Mouse (Mus musculus) embryonic stem cell, embryonic (primary cell): ENCODE results near the gene Shpk.

Experiments used
- CTCF ChIA-PET, 4 experiments: fragments of 300-600 bp in 2 of 4; fragments of 350-600 bp in 2 of 4; sonication (Branson Sonifier 250); formaldehyde crosslinking; loops; one replicate each; lab custom pipeline; 2022; ENCODE audit warnings: inconsistent platforms in 2 of 4; lab: Charles Lee
- POLR2A ChIA-PET, 4 experiments: fragments of 300-600 bp in 2 of 4; fragments of 350-600 bp in 2 of 4; sonication (Branson Sonifier 250); formaldehyde crosslinking; loops; one replicate each; lab custom pipeline; 2022; ENCODE audit warnings: antibody characterized with exemption in 4 of 4, inconsistent platforms in 1 of 4; lab: Charles Lee

Gene Shpk

GRCm38 (mm10) chr11:73199230-73199712 lies at the start of gene Shpk:
Gene Shpk (plus strand): TSS chr11:73199460.
- POLR2A ChIA-PET: interaction anchor here (0.5 to 4.2 kb wide), 84 partner anchors 8 to 1349 kb away, joined by 3 to 43 read pairs (median 5); partner anchors contain the start of genes Cyb5d2 (in 3 of the 4), Haspin (in 3 of the 4), Zzef1 (in 3 of the 4) and Camkk1 (in 2 of the 4)
- CTCF ChIA-PET: interaction anchor here (0.6 to 1.8 kb wide), 20 partner anchors 8 to 1172 kb away, joined by 3 to 14 read pairs (median 4); partner anchors contain the start of genes Haspin (in 3 of the 4) and P2rx5 (in 1 of the 4)

DNA sequence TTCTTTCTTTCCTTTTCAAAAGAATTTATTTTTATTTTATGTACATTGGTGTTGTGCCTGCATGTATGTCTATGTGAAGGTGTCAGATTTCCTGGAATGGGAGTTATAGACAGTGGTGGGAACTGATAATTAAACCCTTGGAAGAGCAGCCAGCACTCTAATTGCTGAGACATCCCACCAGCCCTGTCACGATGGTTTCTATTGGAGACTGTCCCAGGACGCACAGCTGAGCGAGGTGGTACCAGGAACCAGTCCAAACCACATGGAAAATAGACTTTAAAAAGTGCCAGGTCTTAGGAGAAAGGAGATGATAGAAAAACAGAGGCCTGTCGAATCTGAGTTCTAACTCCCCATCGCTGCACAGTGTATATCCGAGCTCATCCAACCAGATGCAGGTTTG lies 44.2 kb upstream of the Shpk start:
- ChIA-PET CTCF (no interaction called here), POLR2A (interaction anchor here in 1 of 4 experiments (0.6 kb wide), 1 partner anchor 9 kb away, joined by 3 read pairs; no protein-coding TSS in a partner anchor)

- ChIA-PET POLR2A (interaction anchor here in 3 of 4 experiments (0.6 to 2.4 kb wide), 35 partner anchors 9 to 590 kb away, joined by 3 to 25 read pairs (median 5); partner anchors contain the start of genes Haspin (in 3 of the 3), Ctns (in 2 of the 3), Emc6 (in 2 of the 3) and Shpk (in 2 of the 3)), CTCF (interaction anchor here (0.5 to 2.2 kb wide), 14 partner anchors 9 to 1368 kb away, joined by 3 to 16 read pairs (median 4); partner anchors contain the start of genes Haspin (in 2 of the 4), Ctns (in 1 of the 4) and Shpk (in 1 of the 4))
Measured at GRCm38 (mm10) chr11:73159957-73160810, 39.1 kb upstream of the Shpk start, which contains the start of gene P2rx5. Gene P2rx5 (plus strand): TSS chr11:73160421.

DNA sequence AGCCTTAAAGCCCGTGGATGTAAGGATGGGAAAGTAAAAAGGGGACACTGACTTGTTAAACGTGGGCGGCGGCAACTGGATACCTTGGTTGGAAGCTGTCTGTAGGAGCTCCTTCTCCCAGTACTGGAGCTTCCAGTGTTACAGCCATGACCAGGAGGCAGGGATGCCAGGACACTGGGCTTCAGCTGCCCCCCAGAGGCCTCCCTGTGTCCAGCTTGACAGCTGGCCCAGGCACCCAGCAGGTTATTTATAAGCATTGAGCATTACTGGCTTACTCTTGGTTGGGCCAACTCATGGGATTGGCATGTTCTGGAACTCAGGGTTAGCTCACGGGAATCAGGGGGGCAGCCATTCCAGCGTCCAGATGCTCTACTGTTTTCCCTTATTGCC lies 38.5 kb upstream of the Shpk start:
- POLR2A ChIA-PET: interaction anchor here (0.6 to 2.4 kb wide), 35 partner anchors 8 to 248 kb away, joined by 3 to 25 read pairs (median 5); partner anchors contain the start of genes Haspin (in 3 of the 4), Ctns (in 2 of the 4), Emc6 (in 2 of the 4) and Shpk (in 2 of the 4)
- CTCF ChIA-PET: interaction anchor here (0.6 to 2.2 kb wide), 13 partner anchors 8 to 1367 kb away, joined by 3 to 16 read pairs (median 4); partner anchors contain the start of genes Haspin (in 2 of the 4), Ctns (in 1 of the 4) and Shpk (in 1 of the 4)

GRCm38 (mm10) chr11:73161616-73162015 lies 37.6 kb upstream of the Shpk start:
- POLR2A ChIA-PET: interaction anchor here (0.9 to 2.4 kb wide), 11 partner anchors 7 to 37 kb away, joined by 3 to 25 read pairs (median 8); partner anchors contain the start of genes Ctns (in 2 of the 4), Shpk (in 2 of the 4), Emc6 (in 1 of the 4) and Haspin (in 1 of the 4)
- CTCF ChIA-PET: interaction anchor here in 3 of 4 experiments (1.5 to 2.2 kb wide), 5 partner anchors 7 to 24 kb away, joined by 6 to 16 read pairs (median 7); partner anchors contain the start of gene Haspin (in 2 of the 3)

DNA sequence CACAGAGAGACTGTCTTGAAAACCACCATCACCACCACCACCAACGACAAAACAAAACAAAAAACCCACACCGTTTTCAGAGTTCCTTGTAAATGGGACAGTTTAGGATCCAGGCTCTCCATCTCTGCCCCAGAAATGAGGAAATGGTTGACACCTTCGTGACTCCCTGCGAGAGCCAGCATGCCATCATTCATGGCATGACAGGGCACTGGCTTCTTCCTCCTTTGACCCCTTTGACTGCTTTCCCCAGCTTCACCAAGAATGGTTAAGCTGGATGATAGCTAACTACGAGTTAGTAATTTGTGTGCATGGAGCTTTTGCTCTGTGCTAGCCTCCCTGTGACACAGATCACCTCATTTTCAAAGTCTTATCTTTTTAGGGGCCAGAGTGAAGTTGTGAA lies 37.0 kb upstream of the Shpk start:
- POLR2A ChIA-PET: no interaction called here
- CTCF ChIA-PET: interaction anchor here in 2 of 4 experiments (0.6 to 0.8 kb wide), 3 partner anchors 12 to 40 kb away, joined by 3 to 5 read pairs (median 3); partner anchors contain the start of gene Shpk (in 1 of the 2)

DNA sequence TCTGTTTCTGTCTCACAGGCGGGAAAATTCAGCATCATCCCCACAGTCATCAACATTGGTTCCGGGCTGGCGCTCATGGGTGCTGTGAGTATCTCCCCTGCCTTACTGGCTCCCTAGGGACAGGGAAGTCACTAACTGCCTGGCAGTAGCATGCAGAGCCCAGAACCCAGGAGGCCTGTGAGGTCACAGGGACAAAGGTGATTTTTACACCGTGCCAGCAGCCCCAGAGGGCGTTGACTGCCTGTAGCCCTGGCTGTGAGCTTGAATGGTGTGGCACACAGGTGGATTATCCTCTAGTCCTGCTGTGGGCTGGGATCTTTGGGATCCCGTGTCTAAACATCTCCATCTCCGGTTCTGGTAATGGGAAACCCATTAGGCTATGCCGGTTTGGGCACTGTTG lies 31.2 kb upstream of the Shpk start:
- ChIA-PET POLR2A (interaction anchor here in 3 of 4 experiments (0.5 to 4.1 kb wide), 19 partner anchors 7 to 623 kb away, joined by 3 to 42 read pairs (median 13); partner anchors contain the start of genes Ctns (in 3 of the 3), Haspin (in 3 of the 3), Shpk (in 3 of the 3) and P2rx5 (in 2 of the 3)), CTCF (interaction anchor here (1.1 to 2.7 kb wide), 11 partner anchors 8 to 124 kb away, joined by 3 to 33 read pairs (median 10); partner anchors contain the start of genes Haspin (in 3 of the 4), P2rx5 (in 2 of the 4), Ctns (in 1 of the 4) and Shpk (in 1 of the 4))

- CTCF ChIA-PET: interaction anchor here (1.0 to 2.7 kb wide), 21 partner anchors 8 to 1361 kb away, joined by 3 to 33 read pairs (median 4); partner anchors contain the start of genes Haspin (in 4 of the 4), P2rx5 (in 3 of the 4), Ctns (in 1 of the 4) and Shpk (in 1 of the 4)
- POLR2A ChIA-PET: interaction anchor here in 3 of 4 experiments (0.5 to 4.1 kb wide), 20 partner anchors 8 to 623 kb away, joined by 3 to 42 read pairs (median 12); partner anchors contain the start of genes Ctns (in 3 of the 3), P2rx5 (in 3 of the 3), Shpk (in 3 of the 3) and Haspin (in 2 of the 3)
Measured at GRCm38 (mm10) chr11:73168576-73168975, 30.7 kb upstream of the Shpk start.

DNA sequence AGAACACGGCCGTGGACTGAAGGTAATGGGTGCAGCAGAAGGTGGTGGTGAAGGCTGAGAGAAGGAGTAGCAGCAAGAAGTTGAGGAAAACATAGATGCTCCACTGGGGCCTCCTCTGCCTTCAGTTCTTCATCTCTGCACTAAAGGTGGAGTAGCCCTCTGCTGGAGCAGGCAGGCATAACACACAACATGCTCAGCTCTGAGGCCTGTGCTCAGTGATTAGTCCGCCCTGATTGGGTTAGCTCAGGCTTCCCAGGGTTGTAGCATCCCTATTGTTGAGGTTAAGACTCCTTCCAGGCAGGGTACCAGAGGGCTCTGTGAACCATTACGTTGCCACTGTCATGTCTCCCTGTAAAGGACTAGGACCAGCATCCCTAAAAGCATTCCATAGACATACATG lies 30.0 kb upstream of the Shpk start:
- POLR2A ChIA-PET: interaction anchor here in 3 of 4 experiments (0.5 to 4.1 kb wide), 19 partner anchors 7 to 218 kb away, joined by 3 to 42 read pairs (median 12); partner anchors contain the start of genes Haspin (in 3 of the 3), P2rx5 (in 3 of the 3), Ctns (in 2 of the 3) and Shpk (in 2 of the 3)

DNA sequence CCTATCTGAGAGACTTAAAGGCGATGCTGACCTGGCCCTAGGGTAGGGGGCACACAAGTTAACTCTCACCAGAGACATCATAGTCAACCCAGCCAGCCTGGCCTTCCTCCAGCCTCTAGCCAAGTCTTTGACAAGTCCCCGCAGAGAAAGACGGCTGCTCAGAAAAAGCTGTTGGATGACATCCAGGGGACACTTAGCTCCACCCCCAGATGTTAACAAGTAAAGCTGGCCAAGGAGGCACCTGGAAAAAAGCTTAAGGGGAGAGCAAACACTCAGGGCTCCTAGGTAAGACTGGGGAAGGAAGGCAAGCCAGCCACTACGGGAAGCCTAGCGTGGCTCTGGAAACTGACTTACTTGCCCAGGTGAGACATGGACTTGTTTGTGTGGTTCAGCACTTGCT lies 27.1 kb upstream of the Shpk start:
- POLR2A ChIA-PET: interaction anchor here in 3 of 4 experiments (0.9 to 3.1 kb wide), 12 partner anchors 12 to 97 kb away, joined by 3 to 16 read pairs (median 5); partner anchors contain the start of genes Ctns (in 3 of the 3), Shpk (in 3 of the 3) and P2rx5 (in 1 of the 3)
- CTCF ChIA-PET: interaction anchor here in 1 of 4 experiments (0.6 kb wide), 1 partner anchor 579 kb away, joined by 4 read pairs; no protein-coding TSS in a partner anchor

More for the DNA sequence above, 30.0 kb upstream of the Shpk start:
- CTCF ChIA-PET: interaction anchor here (0.7 to 2.7 kb wide), 22 partner anchors 8 to 1360 kb away, joined by 3 to 33 read pairs (median 4); partner anchors contain the start of genes Haspin (in 4 of the 4), P2rx5 (in 3 of the 4), Ctns (in 1 of the 4) and Shpk (in 1 of the 4)

GRCm38 (mm10) chr11:73175612-73176011 lies 23.6 kb upstream of the Shpk start:
- ChIA-PET POLR2A (interaction anchor here in 3 of 4 experiments (0.8 to 3.8 kb wide), 11 partner anchors 10 to 127 kb away, joined by 3 to 23 read pairs (median 4); partner anchors contain the start of genes Ctns (in 3 of the 3), Shpk (in 3 of the 3), Haspin (in 1 of the 3) and P2rx5 (in 1 of the 3)), CTCF (no interaction called here)

GRCm38 (mm10) chr11:73176186-73176585 lies 23.1 kb upstream of the Shpk start:
- ChIA-PET POLR2A (interaction anchor here (0.6 to 3.8 kb wide), 18 partner anchors 8 to 179 kb away, joined by 3 to 23 read pairs (median 4); partner anchors contain the start of genes Ctns (in 3 of the 4), Haspin (in 3 of the 4), Shpk (in 3 of the 4) and P2rx5 (in 2 of the 4)), CTCF (interaction anchor here in 1 of 4 experiments (1.0 kb wide), 1 partner anchor 38 kb away, joined by 3 read pairs; the partner anchor contains the start of gene Haspin)

- POLR2A ChIA-PET: interaction anchor here (0.6 to 4.0 kb wide), 28 partner anchors 8 to 179 kb away, joined by 3 to 38 read pairs (median 5); partner anchors contain the start of genes Ctns (in 3 of the 4), Haspin (in 3 of the 4), Shpk (in 3 of the 4) and P2rx5 (in 2 of the 4)
Measured at GRCm38 (mm10) chr11:73176608-73177508, 22.4 kb upstream of the Shpk start, which contains the start of the genes Emc6 and Tax1bp3. Gene Emc6 (minus strand): TSS chr11:73177037. Gene Tax1bp3 (plus strand): TSS chr11:73177083.

GRCm38 (mm10) chr11:73177509-73177875 lies 21.8 kb upstream of the Shpk start:
- POLR2A ChIA-PET: interaction anchor here in 3 of 4 experiments (0.8 to 4.0 kb wide), 24 partner anchors 8 to 141 kb away, joined by 3 to 38 read pairs (median 4); partner anchors contain the start of genes Ctns (in 2 of the 3), P2rx5 (in 2 of the 3), Shpk (in 2 of the 3) and Haspin (in 1 of the 3)
- CTCF ChIA-PET: interaction anchor here in 2 of 4 experiments (1.0 kb wide), 2 partner anchors 22 to 39 kb away, joined by 4 to 7 read pairs; partner anchors contain the start of genes Ctns (in 1 of the 2), Haspin (in 1 of the 2) and Shpk (in 1 of the 2)

More at GRCm38 (mm10) chr11:73176608-73177508, 22.4 kb upstream of the Shpk start, which contains the start of the genes Emc6 and Tax1bp3:
- CTCF ChIA-PET: interaction anchor here in 2 of 4 experiments (0.5 to 1.0 kb wide), 2 partner anchors 38 to 39 kb away, joined by 3 to 4 read pairs; partner anchors contain the start of gene Haspin (in 1 of the 2)
